Mouse (Mus musculus) frontal cortex, postnatal 14 days (tissue): Measurements from ENCODE around the gene Pdzd2.

Experiments used
- DNase-seq, 2 experiments: peaks; one replicate each; pipeline ENCODE4 v3.0.0; 2022; ENCODE audit warnings: low spot score in 2 of 2

Gene Pdzd2

DNA sequence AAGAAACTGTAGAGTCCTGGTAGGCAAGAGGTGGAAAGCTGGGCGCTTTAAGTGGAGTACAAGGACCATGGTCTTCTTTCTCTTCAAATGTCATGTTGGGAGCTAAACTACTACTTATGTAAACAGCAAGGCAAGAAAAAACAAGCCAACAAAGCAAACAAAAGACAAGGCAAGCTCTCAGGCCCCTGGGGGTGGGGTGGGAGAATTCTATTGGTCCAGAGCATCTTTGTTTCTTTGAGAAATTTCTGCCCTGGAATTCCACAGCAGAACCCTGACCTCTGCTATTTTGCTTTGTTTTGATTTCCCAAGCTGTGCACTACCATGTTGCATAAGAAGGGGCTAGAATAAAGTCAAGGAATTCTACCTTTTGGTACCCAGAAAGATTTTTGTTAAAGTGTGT lies 307.4 kb downstream of the Pdzd2 start:
- no peak for DNase-seq

DNA sequence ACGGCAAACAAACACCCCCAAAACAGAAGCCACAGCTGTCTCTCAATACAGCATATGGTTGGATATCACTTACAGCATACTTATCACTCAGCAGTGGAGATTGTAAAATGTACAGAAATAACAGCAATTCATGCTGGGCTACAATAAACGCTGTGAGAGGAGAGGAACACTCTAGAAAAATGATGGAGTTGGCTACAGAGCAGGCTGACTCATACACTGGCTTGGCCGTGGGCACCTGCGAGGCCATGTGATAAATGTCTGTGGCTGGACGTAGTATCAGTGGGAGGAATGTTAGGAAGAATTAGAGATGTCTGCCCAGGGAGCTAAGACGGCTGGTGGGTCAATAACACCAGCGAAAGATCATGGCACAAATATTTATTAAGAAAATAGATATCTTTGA lies 308.0 kb downstream of the Pdzd2 start:
- no peak for DNase-seq

DNA sequence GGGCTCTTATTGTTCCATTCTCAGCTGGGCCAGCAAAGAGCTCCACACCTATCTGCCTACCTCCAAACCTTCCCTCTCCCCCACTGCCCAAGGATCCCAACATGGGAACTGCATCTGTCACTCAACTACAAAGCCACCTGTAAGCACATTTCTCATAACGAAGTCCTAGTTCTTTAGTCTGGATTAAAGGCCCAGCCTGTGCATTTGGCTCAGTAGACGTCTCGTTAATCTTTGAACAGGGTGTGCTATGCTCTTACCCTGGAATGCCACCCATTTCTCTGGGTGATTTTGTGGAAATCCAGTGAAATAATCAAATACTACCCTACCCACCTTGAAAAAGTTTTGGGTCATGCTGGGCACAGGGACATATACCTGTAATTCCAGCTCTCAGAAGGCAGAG lies 308.5 kb downstream of the Pdzd2 start:
- DNase-seq = no peak

DNA sequence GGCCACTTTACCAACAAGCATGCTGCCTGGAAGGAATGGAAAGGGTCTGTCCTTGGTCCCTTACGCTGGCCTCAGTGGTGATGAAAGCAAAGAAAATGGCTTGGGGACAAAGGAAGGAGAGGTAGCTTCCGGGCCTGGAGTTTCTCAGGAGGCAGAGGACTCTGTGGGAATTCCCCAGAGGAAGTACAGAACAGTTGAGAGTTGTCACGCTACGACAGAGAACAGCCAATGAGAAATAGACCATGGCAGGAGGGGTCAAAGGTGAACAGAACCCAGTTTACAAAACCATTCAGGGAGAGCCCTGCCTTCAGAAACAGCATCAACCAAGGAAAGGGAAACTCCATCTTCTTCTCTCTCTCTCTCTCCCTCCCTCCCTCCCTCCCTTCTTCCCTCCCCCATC lies 309.1 kb downstream of the Pdzd2 start:
- DNase-seq = no peak

DNA sequence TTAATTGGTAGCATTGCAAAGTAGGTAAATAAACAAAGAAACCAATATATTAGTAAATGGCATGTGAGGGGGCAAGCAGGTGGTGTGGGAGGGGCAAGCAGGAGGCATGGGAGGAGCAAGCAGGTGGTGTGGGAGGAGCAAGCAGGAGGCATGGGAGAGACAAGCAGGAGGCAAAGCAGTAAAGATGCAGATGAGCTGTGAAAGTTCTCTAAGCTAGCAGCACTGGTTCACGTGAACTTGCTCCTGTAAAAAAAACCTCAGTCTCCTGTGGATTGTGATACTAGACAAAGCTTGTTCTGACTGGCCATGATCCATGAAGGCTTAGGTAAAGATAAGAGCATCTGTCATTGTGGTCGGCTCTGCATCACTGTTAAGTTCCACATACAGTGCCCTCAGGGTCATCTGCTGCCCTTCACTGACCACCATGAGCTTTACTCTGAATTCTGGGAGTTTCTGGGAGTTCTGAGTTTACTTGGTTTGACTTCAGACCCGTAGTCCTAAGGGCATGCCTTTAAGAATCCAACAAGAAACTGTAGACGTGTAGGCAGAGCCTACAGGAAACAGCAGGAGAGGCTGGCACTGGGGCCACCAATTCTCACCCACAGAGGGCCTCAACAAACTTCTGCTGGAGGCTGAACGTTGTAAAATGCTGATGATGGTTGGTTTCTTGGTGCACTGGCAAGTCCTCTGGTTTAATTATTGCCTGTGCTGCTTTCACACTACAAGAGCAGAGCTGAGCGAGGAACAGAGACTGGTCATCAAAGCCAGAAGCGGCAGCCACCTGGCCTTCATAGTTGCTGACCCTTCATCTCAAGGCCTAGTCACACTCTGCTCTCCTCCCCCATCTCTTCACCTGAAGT lies 309.9 kb downstream of the Pdzd2 start:
- DNase-seq = no peak

DNA sequence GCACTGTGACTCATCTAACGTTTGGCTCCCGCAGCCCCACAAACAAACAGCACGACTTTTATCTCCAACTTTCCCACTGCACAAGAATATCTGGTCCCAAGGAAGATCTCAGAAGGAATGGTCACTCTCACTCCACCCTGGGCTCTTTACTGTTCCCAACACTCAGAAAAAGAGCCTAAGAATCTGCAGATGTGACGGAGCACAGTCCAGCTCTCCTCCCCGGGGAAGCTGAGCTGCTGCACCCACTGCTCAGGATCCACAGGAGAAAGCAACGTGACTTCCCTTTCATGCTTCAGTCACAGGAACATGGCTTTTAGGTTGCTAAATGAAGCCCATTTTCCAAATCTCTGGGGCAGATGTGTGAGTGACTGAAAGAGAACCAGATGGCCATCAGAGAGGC lies 311.9 kb downstream of the Pdzd2 start:
- no peak for DNase-seq

DNA sequence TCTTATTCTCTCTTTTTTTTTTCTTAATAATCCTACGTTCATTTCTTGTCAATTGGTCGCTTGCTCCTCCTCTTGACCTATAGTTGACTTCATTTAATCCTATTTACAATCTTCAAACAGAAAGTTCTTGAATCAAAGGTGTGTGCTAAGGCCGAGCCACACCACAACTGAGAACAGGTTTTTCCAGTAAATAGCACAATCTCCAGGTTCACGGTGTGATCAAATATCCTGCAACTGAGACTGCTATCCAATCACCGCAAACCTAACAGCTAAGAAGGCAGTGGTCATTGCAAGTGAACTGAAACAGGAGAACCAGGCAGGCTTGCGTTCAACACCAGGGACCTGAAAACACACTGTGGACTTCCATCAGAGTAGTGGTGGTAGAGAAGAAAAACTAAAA lies 313.4 kb downstream of the Pdzd2 start:
- no peak for DNase-seq

DNA sequence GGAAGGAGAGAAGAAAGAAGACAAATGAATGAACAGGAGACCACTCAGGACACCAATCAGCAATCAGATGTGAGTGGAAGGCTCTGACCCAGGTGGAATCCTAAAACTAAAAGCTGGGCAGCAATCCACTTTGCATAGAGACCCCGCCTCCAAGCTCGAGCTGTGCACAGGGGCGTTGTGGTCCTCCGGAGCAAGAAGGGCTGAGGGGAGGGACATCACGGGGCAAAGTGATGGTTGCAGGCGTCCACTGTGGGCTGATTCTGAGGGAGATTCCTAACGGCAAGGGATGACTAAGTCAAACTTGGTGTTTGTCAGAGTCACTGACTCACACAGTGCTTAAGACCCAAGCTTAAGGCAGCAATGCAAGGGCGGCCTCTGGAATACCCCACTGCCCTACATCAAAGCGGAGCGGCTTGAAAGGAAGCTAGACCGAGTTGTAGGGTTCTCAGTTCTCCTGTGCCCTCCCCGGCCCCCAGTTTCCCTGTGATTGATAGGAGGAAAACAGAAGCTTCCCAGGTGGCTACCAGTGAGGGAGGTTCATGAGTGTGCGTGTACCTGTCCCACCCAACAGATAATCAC lies 314.6 kb downstream of the Pdzd2 start:
- DNase-seq = no peak

DNA sequence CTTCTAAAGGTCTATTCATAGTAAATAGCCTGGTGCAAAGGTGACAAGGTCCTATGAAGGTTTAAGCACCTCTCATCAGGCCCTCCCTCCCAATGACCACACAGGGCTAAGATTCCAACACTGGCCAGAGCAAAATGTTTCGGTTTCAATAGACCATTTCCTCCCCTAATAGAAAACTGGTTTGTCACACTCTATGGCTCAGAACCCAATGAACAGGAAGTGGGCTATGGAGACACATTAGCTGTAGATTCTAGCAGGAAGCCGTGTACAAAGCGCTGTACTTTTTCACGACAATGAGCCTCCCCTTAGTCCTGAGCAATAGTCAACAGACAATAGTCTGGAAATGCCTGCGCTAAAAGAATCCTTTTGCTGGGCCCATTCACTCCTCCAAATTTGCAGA lies 315.5 kb downstream of the Pdzd2 start:
- DNase-seq = no peak

DNA sequence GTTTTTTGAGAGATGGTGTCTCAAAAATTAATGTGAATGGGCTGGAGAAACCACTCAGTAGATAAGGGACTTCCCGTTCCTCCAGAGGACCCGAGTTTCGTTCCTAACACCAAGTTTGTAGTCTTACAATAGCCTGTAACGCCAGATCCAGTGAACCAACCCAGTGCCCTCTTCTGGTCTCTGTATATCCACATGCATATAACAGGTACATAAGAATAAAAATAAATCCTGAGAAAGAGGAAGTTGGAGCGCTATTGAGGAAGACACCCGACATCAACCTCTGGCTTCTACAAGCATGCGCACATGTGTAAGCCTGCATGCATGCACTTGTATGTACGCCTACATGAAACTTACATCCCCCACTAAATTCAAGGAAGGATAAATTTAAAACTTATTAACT lies 318.8 kb downstream of the Pdzd2 start:
- no peak for DNase-seq

DNA sequence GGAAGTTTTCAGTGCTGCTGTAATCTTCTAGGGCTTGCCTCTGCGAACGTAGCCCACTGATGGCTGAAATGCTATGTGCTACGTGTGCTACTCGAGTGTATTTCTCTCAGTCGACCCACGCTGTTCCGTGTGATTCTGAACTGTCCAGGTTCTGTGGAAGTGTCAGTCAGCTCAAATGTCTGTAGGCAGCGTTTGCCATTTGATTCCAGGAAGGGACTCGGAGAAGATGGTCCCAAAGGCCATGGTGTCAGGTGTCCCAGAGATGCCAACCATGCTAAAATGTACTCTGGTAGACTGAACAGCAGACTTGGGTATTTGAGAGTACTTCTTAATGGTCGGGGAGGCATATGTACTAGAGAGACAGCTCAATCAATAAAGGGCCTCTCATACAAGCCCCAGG lies 319.3 kb downstream of the Pdzd2 start:
- DNase-seq = no peak

DNA sequence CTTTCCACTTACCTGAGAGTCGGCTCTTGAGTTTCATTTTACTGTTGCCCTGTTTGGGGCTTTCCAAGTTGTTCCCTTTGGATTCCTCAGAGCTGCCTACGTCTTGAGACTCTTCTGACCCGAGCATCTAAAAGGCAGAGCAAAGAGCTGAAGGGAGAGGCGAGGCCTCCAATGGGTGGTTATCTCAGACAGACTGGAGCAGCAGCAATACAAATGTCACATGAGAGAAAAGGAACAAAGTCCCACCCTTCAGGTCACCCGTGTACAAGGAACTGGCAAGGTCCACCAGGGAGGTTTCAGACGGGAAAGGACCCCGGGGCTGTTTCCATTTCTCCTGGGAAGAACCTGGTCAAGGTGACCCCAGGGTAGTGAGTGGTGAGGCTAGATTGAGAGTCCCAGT lies 320.3 kb downstream of the Pdzd2 start:
- DNase-seq = no peak

DNA sequence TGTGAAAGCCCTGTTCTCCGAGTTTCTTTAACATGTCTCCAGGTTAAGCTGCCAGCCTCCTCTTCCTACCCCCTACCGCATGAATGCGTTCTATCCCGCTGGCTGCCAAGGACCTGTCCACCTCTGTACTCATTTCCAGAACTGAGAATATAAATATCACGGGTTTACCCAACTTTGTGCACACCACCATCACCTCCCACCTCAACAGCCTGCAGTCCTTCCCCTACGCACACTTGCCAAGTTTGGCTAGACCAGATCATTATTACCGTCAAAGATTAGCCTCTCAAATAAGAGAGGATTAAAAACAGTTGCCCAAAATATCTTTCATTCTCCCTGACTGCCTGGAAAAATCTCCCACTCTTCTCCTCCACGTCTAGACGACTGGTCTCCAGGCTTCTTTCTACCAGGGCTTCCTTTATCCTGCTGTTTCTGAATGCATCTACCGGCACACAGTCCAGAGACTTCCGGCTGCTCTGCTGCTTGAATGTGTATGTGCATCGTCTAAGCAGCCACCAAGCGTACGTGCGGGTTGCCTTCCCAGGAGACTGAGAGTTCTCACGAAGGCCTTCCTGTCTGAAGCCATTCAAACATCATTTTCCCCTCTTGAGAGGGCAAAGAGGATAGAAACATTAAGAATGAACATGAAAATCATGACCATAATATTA lies 324.1 kb downstream of the Pdzd2 start:
- no peak for DNase-seq

DNA sequence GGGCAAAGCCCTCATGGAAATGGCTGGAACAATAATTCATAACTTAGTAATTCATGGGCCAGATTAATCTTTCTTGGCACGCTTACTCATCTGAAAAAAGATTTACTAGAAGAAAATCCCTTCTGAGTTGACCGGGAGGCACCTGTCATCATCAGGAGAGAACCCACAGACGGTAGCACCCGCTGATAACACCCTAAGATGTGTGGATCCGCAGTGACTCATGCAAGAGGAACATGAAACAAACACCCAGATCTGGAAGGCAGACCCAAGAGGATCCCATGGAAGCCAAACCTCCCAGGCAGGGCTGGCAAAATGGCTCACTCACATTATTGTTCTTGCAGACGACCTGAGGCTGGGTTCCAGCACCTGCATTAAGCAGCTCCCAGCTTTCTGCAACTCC lies 325.0 kb downstream of the Pdzd2 start:
- no peak for DNase-seq

DNA sequence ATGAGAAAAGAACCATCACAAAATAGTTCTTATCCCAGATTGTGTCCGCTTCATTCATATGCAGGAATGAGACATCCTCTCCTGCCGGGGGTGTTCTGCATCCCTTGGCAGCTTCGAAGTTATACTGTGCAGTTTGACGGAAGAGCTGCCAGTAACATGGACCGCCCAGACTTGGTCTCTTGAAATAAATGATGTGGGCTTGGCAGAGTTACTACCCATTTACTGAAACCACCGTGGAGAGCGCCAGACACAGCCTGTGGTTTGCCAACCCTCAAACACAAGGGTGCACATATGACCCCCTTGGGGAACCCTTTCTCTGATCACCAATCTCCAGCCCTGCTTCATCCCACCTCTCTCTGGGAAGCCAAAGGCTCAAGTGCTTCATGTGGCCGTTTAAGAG lies 331.5 kb downstream of the Pdzd2 start:
- no peak for DNase-seq

DNA sequence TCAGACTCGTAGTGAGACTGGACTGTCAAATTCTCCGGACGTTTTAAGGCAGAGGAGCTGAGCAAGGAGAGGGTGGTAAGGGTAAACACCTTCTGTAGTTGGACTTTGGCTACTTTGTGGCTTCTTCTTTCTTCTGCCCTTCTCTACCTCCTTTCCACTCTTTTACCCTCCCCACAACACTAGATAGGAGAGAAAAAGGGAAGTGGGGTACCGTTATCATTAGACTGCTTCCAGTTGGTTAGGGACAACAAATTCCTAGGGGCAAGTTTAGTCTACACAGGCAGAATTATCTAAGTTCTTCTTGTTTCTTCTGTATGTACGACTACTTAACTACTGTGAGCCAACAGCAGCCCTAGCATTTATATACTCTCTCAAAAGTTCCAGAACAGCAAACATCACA lies 334.1 kb downstream of the Pdzd2 start:
- no peak for DNase-seq

DNA sequence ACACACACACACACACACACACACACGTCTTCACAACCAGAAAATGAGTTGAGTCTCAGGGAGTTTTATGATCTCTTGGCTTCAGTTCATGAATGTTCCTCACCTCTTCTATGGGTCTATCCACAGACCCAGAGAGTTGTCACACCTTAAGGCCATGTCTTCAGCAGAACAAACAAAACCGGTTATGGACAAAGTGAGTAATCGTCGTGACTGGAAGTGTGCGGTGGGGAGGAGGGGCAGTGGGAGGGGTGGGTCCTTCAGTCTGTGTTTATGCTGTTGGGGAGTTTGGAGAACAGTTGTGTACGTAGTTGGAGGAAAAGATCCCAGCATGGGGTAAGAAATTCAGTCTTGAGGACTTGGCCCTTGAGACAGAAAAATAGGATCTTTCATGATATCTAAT lies 342.7 kb downstream of the Pdzd2 start:
- no peak for DNase-seq

DNA sequence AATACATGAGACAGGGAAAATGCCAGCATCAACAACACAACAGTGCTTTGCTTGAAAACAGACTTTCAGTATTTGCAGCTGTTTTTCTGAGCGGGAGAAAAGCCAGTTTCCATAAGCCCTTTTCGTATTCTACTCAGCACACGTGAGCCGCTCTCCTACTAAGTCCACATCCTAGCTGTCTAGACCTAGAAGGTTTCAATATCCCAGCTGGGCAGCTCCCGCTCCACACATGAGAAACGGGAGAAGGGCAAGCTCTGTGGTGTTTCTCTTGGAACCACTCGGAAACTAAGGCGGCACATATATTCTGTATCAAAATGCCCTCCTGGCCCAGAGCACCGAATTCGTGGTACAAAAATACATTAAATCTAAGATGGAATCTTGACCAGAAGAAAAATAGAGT lies 345.0 kb downstream of the Pdzd2 start:
- no peak for DNase-seq

DNA sequence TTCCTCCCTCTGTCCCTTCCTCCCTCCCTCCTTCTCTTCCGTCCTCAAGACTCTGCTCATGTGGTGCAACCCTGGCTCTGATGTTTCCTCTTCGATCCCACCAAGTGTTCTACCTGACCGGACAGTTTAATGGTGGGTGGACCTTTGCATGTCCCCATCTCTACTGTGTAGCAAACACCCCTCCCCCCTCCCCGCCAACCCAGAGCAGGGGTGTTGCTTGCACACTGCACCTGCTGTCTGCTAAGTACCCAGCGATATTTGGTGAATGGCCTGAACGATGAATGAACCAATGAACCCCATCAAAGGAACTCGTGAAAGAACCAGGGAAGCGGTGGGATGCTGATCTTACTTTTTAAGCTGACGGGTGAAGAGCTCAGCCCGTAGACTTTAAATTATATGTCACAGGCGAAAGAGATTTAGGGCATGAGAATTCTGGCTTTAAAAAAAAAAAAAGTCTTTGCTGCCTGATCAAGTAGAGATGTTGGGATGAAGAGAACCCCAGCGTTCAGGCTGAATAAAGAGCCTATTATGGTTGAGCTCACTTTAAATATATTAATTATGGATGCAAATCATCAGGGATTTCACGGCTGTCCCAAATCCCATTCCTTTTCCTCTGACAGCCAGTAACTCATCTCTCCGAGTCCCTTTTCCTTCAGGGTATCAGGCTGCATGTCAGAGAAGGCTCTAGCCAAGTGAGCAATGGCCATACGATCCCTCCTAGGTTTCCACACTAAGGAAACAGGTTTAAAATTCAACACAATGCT lies 350.8 kb downstream of the Pdzd2 start:
- no peak for DNase-seq

DNA sequence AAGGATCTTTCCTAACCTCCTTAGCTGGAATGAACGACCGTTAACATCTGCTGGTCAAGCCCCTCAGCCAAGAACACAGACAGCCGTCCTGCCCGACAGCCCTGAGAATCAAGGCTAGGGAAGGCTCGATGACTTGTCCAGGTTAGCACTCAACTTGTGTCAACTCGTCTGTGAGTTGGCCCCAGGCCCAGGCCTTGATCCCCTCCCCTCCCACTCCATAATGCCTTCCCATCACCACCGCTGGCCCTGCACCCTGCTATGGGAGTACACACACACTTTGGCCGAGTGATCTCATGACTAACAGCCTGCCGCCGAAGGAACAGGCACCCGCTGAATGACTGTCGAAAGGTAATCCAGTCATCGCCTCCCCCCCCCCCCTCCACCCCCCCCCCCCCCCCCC lies 355.0 kb downstream of the Pdzd2 start:
- DNase-seq = no peak

DNA sequence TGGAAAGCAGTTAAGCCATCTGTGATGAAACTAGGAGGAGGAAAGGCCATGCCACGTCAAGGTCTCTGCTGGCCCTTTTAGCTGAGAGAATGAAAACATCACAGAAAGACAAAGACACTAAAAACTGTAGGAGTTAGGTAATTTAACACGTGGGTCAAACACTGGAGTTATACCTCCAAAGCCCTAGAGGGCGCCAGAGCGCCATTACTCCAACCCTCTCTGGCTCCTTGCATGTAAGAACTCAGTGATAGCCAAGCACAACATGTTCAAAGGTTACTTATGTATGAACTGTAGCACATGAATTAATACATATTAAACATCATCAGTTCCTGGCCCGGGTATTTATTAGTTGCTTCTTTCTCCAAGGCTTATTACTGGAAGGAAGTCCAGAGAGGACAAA lies 359.2 kb downstream of the Pdzd2 start:
- no peak for DNase-seq

DNA sequence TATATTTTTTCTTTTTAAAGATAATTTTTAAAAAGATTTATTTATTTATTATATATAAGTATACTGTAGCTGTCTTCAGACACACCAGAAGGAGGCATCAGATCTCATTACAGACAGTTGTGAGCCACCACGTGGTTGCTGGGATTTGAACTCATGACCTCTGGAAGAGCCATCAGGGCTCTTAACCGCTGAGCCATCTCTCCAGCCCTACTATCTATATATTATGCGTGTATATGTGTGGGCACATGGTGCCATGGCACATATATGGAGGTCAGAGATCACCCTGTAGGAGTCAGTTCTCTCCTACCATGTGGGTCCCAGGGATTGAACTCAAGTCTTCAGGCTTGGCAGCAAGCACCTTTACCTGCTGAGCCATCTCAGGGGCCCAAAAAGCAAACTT lies 359.7 kb downstream of the Pdzd2 start:
- no peak for DNase-seq

DNA sequence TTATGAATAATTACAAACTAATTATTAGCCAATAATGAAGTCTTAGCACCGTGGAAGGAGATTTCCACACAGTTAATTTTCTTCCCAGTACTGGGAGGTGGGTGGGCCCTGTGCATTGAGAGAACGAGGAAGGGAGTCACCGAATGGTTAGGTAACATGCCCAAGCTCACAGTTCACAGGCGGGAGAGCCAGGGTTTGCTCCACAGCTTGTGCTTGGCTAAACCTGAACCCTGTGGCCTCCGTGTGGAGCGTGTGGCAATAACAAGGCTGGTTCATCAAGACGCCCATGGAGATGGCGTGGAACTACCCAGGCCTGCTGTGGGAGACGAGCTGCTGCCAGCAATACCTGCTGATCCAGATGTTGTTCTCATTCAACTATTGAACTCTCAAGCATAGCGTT lies 361.9 kb downstream of the Pdzd2 start:
- no peak for DNase-seq
